Mouse (Mus musculus): ENCODE results near the gene Pofut1. TPM values are rescaled to one million over a fixed set of nuclear protein-coding genes. Genes with fewer than 3 reads are reported as not detected.

Pofut1 gene
- polyA plus RNA-seq, 2 experiments, result 12.1 to 41.7 TPM

DNA sequence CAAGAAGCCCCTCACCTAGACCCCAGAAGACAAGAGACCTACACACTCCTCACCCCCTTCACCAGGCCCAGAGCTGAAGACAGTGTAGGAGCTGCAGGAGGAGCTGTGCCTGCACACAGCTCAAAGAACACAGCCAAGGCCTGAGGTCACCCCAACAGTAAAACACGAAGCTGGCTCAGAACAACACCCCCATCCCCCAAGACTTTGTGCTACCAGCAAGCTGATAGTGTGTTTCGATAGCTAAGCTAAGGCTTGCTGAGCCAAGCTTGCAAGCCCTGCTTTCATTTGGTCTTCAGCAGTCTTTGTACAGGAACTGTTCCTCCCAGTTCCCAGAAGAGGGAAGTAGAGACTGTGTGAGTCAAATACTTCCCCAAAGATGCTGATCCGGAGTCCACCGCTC, 57.5 kb downstream of the Pofut1 start:
- no peak overlapping the region for H3K4me3 ChIP-seq (replicated peaks; ENCODE audit: low read length)

DNA sequence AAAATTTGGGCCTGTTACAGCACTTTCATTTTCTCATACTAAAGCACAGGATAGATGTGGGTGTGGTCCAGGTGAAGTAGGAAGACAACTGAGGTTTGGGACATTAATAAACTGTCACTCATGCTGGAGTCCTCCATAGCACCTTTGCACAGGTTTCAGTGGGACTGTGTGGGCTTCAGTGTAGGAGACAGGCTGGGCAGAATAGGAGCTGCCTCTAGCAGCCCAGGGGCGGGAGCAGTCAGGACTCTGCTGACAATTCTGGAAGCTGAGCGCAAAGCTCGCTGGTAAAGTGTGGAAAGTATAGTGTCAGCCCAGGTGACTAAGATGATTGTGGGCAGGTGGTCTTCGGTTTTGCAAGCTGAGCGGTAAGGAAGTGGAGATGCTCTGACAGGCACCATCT, 59.8 kb downstream of the Pofut1 start:
- no peak overlapping the region for H3K27ac ChIP-seq (replicated peaks; ENCODE audit: low read depth, low read length)
- no peak for TF ChIP-seq POLR2A (IDR thresholded peaks at IDR 0.05; ENCODE audit: borderline replicate concordance, extremely low read depth, insufficient read depth, insufficient read length)
- H3K4me2 ChIP-seq (replicated peaks; ENCODE audit: low read depth, low read length, severe bottlenecking), result no peak overlapping the region
- no peaks in the 10 kb centered on the region for H3K4me1 ChIP-seq (ENCODE audit: control insufficient read depth, insufficient read depth, low read length)
- WGBS, result 89% methylated on average over 5 of the region's 5 CpGs
- no peak for DNase-seq (ENCODE audit: low spot score)
- no peak overlapping the region for H3K9ac ChIP-seq (ENCODE audit: low read depth, low read length, severe bottlenecking)
- no peaks in the 10 kb centered on the region for H3K9me3 ChIP-seq (ENCODE audit: control insufficient read depth, low read length)
- H3K27me3 ChIP-seq (ENCODE audit: control insufficient read depth, insufficient read depth, low read length), result no peaks in the 10 kb centered on the region
- no peaks in the 10 kb centered on the region for H3K36me3 ChIP-seq (ENCODE audit: control insufficient read depth, insufficient read depth, low read length)
- H3K4me3 ChIP-seq (replicated peaks; ENCODE audit: low read length), result no peak overlapping the region
- ATAC-seq (ENCODE audit: low FRiP score, low read depth), result no peak

More for the DNA sequence above, 57.5 kb downstream of the Pofut1 start:
- Histone ChIP-seq H3K27me3 (ENCODE audit: control insufficient read depth, insufficient read depth, low read length) (no peaks in the 10 kb centered on the region), H3K9me3 (ENCODE audit: control insufficient read depth, low read length) (no peaks in the 10 kb centered on the region), H3K36me3 (ENCODE audit: control insufficient read depth, insufficient read depth, low read length) (0 out of 2 replicates have a peak, but pooled peaks cover 3% of the 10 kb centered on the region), H3K9ac (ENCODE audit: low read depth, low read length, severe bottlenecking) (no peak overlapping the region), H3K4me2 (replicated peaks; ENCODE audit: low read depth, low read length, severe bottlenecking) (no peak overlapping the region), H3K4me1 (ENCODE audit: control insufficient read depth, insufficient read depth, low read length) (no peaks in the 10 kb centered on the region), H3K27ac (replicated peaks; ENCODE audit: low read depth, low read length) (no peak overlapping the region)
- 83% methylated on average over 4 of the region's 4 CpGs for WGBS
- DNase-seq (ENCODE audit: low spot score), result no peak
- no peak for TF ChIP-seq POLR2A (IDR thresholded peaks at IDR 0.05; ENCODE audit: borderline replicate concordance, extremely low read depth, insufficient read depth, insufficient read length)
- no peak for ATAC-seq (ENCODE audit: low FRiP score, low read depth)

DNA sequence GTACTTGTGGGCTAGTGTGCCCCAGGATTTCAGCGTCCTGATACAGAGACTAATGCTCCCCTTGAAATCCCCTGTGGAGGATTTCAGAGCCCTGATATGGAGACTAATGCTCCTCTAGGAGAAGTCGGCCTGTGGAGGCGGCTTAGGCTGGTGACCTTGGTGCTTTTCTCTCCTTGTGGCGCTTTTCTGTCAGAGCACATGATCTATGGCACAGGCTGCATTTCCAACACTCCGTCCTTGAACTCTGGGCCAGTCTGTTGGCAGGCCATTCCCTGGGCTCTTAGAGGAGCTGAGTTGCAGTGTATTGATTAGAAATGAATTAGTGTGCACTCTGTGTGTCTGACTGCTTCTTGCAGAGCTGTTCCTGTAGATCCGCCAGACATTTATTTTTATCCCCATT, 63.9 kb downstream of the Pofut1 start:
- Histone ChIP-seq H3K27ac (replicated peaks; ENCODE audit: low read depth, low read length) (no peak overlapping the region), H3K4me1 (ENCODE audit: control insufficient read depth, insufficient read depth, low read length) (no peaks in the 10 kb centered on the region), H3K4me3 (replicated peaks; ENCODE audit: low read length) (no peak overlapping the region), H3K27me3 (ENCODE audit: control insufficient read depth, insufficient read depth, low read length) (no peaks in the 10 kb centered on the region), H3K36me3 (ENCODE audit: control insufficient read depth, insufficient read depth, low read length) (no peaks in the 10 kb centered on the region), H3K9me3 (ENCODE audit: control insufficient read depth, low read length) (no peaks in the 10 kb centered on the region), H3K4me2 (replicated peaks; ENCODE audit: low read depth, low read length, severe bottlenecking) (no peak overlapping the region), H3K9ac (ENCODE audit: low read depth, low read length, severe bottlenecking) (no peak overlapping the region)
- WGBS, result 84% methylated on average over 6 of the region's 6 CpGs
- DNase-seq (ENCODE audit: low spot score) (no peak), ATAC-seq (ENCODE audit: low FRiP score, low read depth) (no peak)
- TF ChIP-seq POLR2A (IDR thresholded peaks at IDR 0.05; ENCODE audit: borderline replicate concordance, extremely low read depth, insufficient read depth, insufficient read length), result no peak

DNA sequence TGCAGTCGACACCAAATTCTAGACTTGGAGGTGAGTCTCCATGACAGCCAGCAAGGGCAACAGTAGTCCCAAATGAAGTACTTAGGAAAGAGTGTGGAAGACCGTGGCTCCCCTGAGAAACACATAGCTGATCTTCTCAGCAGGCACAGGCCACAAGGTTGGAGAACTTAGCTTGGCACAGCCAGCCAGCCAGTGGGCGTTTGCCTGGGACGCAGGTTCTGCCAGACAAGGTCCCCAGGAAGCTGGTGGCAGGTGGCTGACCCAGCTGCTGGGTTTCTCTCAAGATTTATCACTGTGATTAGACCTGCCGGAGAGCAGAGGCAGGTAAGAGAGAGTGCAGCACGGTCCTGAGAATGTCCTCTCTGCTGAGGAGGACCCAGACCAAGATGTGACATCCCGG, 67.3 kb downstream of the Pofut1 start:
- no peak for ATAC-seq (ENCODE audit: low FRiP score, low read depth)
- H3K9ac ChIP-seq (ENCODE audit: low read depth, low read length, severe bottlenecking), result no peak overlapping the region
- H3K9me3 ChIP-seq (ENCODE audit: control insufficient read depth, low read length), result no peaks in the 10 kb centered on the region
- no peak overlapping the region for H3K4me2 ChIP-seq (replicated peaks; ENCODE audit: low read depth, low read length, severe bottlenecking)
- DNase-seq (ENCODE audit: low spot score), result no peak
- no peak overlapping the region for H3K4me3 ChIP-seq (replicated peaks; ENCODE audit: low read length)
- no peak for TF ChIP-seq POLR2A (IDR thresholded peaks at IDR 0.05; ENCODE audit: borderline replicate concordance, extremely low read depth, insufficient read depth, insufficient read length)
- WGBS, result 84% methylated on average over 7 of the region's 7 CpGs
- H3K36me3 ChIP-seq (ENCODE audit: control insufficient read depth, insufficient read depth, low read length), result no peaks in the 10 kb centered on the region
- H3K4me1 ChIP-seq (ENCODE audit: control insufficient read depth, insufficient read depth, low read length), result no peaks in the 10 kb centered on the region
- H3K27ac ChIP-seq (replicated peaks; ENCODE audit: low read depth, low read length), result no peak overlapping the region
- H3K27me3 ChIP-seq (ENCODE audit: control insufficient read depth, insufficient read depth, low read length), result no peaks in the 10 kb centered on the region

DNA sequence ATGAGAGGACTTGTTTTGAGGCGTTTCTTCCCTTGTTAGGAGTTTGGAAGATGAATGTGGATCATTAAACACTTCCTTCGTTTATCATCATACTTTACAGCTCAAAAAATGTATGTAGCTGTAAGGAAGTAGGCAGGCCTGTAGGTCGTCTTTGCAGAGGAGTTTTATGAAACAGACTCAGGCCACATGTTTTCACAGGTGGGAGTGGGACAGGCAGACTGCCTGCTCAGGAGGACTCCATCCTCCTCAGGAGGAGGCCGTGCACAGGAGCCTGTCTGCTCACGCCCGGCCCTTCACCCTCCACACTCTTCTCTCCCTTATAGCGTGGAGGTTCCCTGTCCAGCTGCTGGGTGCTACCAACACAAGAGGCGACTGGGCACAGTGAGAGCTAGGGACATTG, 67.8 kb downstream of the Pofut1 start:
- Histone ChIP-seq H3K9ac (ENCODE audit: low read depth, low read length, severe bottlenecking) (no peak overlapping the region), H3K36me3 (ENCODE audit: control insufficient read depth, insufficient read depth, low read length) (no peaks in the 10 kb centered on the region), H3K27me3 (ENCODE audit: control insufficient read depth, insufficient read depth, low read length) (no peaks in the 10 kb centered on the region), H3K9me3 (ENCODE audit: control insufficient read depth, low read length) (no peaks in the 10 kb centered on the region), H3K4me2 (replicated peaks; ENCODE audit: low read depth, low read length, severe bottlenecking) (no peak overlapping the region), H3K4me1 (ENCODE audit: control insufficient read depth, insufficient read depth, low read length) (no peaks in the 10 kb centered on the region), H3K27ac (replicated peaks; ENCODE audit: low read depth, low read length) (no peak overlapping the region), H3K4me3 (replicated peaks; ENCODE audit: low read length) (no peak overlapping the region)
- no peak for DNase-seq (ENCODE audit: low spot score)
- no peak for ATAC-seq (ENCODE audit: low FRiP score, low read depth)
- no peak for TF ChIP-seq POLR2A (IDR thresholded peaks at IDR 0.05; ENCODE audit: borderline replicate concordance, extremely low read depth, insufficient read depth, insufficient read length)
- 45% methylated on average over 8 of the region's 8 CpGs for WGBS

DNA sequence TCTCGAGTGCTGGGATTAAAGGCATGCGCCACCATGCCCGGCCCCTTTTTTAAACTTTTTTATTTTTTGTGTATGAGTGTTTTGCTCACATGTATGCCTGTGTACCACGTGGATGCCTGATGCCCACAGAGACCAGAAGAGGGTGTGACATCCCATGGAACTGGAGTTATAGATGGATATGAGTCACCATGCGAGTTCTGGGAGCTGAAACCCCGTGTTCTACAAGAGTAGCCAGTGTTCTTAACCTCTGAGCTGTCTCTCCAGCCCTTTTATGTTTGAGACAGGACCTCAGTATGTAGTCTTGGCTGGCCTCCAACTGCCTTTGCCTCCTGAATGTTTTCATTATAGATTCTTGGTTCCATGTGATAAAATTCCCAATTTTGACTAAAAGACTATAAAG, 68.9 kb downstream of the Pofut1 start:
- ATAC-seq (ENCODE audit: low FRiP score, low read depth), result no peak; the same call in 1 of the 2 replicates
- no peak for DNase-seq (ENCODE audit: low spot score)
- Histone ChIP-seq H3K4me1 (ENCODE audit: control insufficient read depth, insufficient read depth, low read length) (no peaks in the 10 kb centered on the region), H3K4me2 (replicated peaks; ENCODE audit: low read depth, low read length, severe bottlenecking) (no peak overlapping the region), H3K27ac (replicated peaks; ENCODE audit: low read depth, low read length) (no peak overlapping the region), H3K4me3 (replicated peaks; ENCODE audit: low read length) (no peak overlapping the region), H3K9ac (ENCODE audit: low read depth, low read length, severe bottlenecking) (no peak overlapping the region), H3K27me3 (ENCODE audit: control insufficient read depth, insufficient read depth, low read length) (no peaks in the 10 kb centered on the region), H3K9me3 (ENCODE audit: control insufficient read depth, low read length) (no peaks in the 10 kb centered on the region), H3K36me3 (ENCODE audit: control insufficient read depth, insufficient read depth, low read length) (no peaks in the 10 kb centered on the region)
- TF ChIP-seq POLR2A (IDR thresholded peaks at IDR 0.05; ENCODE audit: borderline replicate concordance, extremely low read depth, insufficient read depth, insufficient read length), result no peak
- 86% methylated on average over 6 of the region's 6 CpGs for WGBS

Measured in limb, embryonic 14.5 days (tissue).